Mouse (Mus musculus) myocyte (in vitro differentiated cells): ENCODE measurements at regions not wholly inside any gene's neighbourhood (a gene's known extent, or its start where the extent isn't known, plus 50 kb on each side); places are given as distances from the start of the nearest gene placed in this dataset.

Experiments used
- H3K27me3 ChIP-seq: one replicate; pipeline ENCODE4 v1.6.1; 2011; ENCODE audit not compliant: control insufficient read depth, insufficient read depth, insufficient read length
- H3K36me3 ChIP-seq: one replicate; pipeline ENCODE4 v1.6.1; 2011; ENCODE audit not compliant: control insufficient read depth, insufficient read depth
- H3K4me2 ChIP-seq: one replicate; pipeline ENCODE4 v1.6.1; 2011; ENCODE audit warnings: low read depth, control low read depth
- H3K4me3 ChIP-seq: one replicate; pipeline ENCODE4 v1.5.1; 2011; ENCODE audit warnings: mild to moderate bottlenecking, control low read depth, moderate library complexity
- H3K79me2 ChIP-seq: one replicate; pipeline ENCODE4 v1.6.1; 2011; ENCODE audit not compliant: control insufficient read depth, insufficient read depth
- H3ac ChIP-seq: one replicate; pipeline ENCODE4 v1.6.1; 2011; ENCODE audit not compliant: control insufficient read depth, insufficient read length
- CEBPB ChIP-seq: IDR thresholded peaks from 2 replicates; pipeline ENCODE4 v1.6.1; 2011; ENCODE audit warnings: mild to moderate bottlenecking, moderate library complexity; ENCODE audit not compliant: poor library complexity, insufficient read depth, severe bottlenecking
- E2F4 ChIP-seq: IDR thresholded peaks from one replicate; pipeline ENCODE4 v1.6.1; 2011; ENCODE audit warnings: mild to moderate bottlenecking, control low read depth, moderate library complexity; ENCODE audit not compliant: insufficient read depth
- MAX ChIP-seq: IDR thresholded peaks from one replicate; pipeline ENCODE4 v1.6.1; 2011; ENCODE audit warnings: low read depth, mild to moderate bottlenecking, control low read depth
- MYOD1 ChIP-seq, 3 experiments: IDR thresholded peaks; one replicate each; pipeline ENCODE4 v1.6.1; 2011; ENCODE audit warnings: control low read depth in 2 of 3, low read depth in 2 of 3, mild to moderate bottlenecking in 2 of 3, moderate library complexity in 1 of 3; ENCODE audit not compliant: insufficient read length in 2 of 3, control insufficient read depth in 1 of 3
- MYOG ChIP-seq, 3 experiments: IDR thresholded peaks; one replicate each; pipeline ENCODE4 v1.6.1; 2011; ENCODE audit warnings: control low read depth in 2 of 3, low read depth in 2 of 3, mild to moderate bottlenecking in 2 of 3; ENCODE audit not compliant: insufficient read length in 2 of 3, control insufficient read depth in 1 of 3, insufficient read depth in 1 of 3
- POLR2A ChIP-seq: IDR thresholded peaks from one replicate; pipeline ENCODE4 v1.6.1; 2011; ENCODE audit warnings: low read depth, mild to moderate bottlenecking, control low read depth, moderate library complexity; ENCODE audit not compliant: insufficient read length
- POLR2AphosphoS2 ChIP-seq: IDR thresholded peaks from one replicate; pipeline ENCODE4 v1.6.1; 2011; ENCODE audit warnings: low read depth, control low read depth; ENCODE audit not compliant: insufficient read length
- REST ChIP-seq: IDR thresholded peaks from one replicate; pipeline ENCODE4 v1.6.1; 2011; ENCODE audit warnings: mild to moderate bottlenecking, control low read depth, moderate library complexity; ENCODE audit not compliant: insufficient read depth, insufficient read length
- SRF ChIP-seq: IDR thresholded peaks from one replicate; pipeline ENCODE4 v1.6.1; 2011; ENCODE audit warnings: low read depth; ENCODE audit not compliant: control insufficient read depth, insufficient read length
- TCF12 ChIP-seq: IDR thresholded peaks from one replicate; pipeline ENCODE4 v1.6.1; 2011; ENCODE audit warnings: mild to moderate bottlenecking, control low read depth; ENCODE audit not compliant: poor library complexity, insufficient read depth, severe bottlenecking
- TCF3 ChIP-seq: IDR thresholded peaks from one replicate; pipeline ENCODE4 v1.6.1; 2011; ENCODE audit warnings: low read depth, control low read depth; ENCODE audit not compliant: insufficient read length
- USF1 ChIP-seq: IDR thresholded peaks from one replicate; pipeline ENCODE4 v1.6.1; 2011; ENCODE audit warnings: low read depth, mild to moderate bottlenecking, control low read depth, moderate library complexity

DNA sequence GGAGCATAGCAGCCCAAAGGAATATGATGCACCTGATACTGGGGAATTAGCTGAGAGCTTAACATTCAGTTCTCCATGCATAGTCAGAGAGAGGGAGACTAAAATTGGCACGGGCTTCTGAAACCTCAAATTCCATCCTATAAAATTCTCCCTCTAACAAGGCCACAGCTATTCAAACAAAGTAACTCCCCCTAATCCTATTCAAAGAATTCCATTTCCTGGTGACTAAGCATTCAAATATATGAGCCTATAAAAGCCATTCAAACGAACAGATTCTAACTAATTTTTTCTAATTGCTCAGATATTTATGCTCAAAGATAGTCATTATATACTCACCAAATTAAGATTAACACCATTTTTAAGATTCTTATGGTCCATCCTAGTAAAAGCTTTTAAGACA is 751.1 kb upstream of the Adam24 start:
- Histone ChIP-seq H3K4me2 (no peak overlapping the region), H3K79me2 (no peaks in the 10 kb centered on the region), H3K27me3 (no peaks in the 10 kb centered on the region), H3K4me3 (no peak overlapping the region), H3K36me3 (no peaks in the 10 kb centered on the region), H3ac (no peak overlapping the region)
- TF ChIP-seq REST (no peak), POLR2A (no peak), USF1 (no peak), E2F4 (no peak), TCF3 (no peak), MAX (no peak), CEBPB (no peak), TCF12 (no peak), MYOD1 (IDR thresholded peaks at IDR 0.05; ENCODE audit: control insufficient read depth in 1 of 3, insufficient read length in 2 of 3, low read depth in 2 of 3) (no peak), MYOG (IDR thresholded peaks at IDR 0.05; ENCODE audit: control insufficient read depth in 1 of 3, insufficient read depth in 1 of 3, insufficient read length in 2 of 3, low read depth in 2 of 3) (no peak), POLR2AphosphoS2 (no peak), SRF (no peak)

DNA sequence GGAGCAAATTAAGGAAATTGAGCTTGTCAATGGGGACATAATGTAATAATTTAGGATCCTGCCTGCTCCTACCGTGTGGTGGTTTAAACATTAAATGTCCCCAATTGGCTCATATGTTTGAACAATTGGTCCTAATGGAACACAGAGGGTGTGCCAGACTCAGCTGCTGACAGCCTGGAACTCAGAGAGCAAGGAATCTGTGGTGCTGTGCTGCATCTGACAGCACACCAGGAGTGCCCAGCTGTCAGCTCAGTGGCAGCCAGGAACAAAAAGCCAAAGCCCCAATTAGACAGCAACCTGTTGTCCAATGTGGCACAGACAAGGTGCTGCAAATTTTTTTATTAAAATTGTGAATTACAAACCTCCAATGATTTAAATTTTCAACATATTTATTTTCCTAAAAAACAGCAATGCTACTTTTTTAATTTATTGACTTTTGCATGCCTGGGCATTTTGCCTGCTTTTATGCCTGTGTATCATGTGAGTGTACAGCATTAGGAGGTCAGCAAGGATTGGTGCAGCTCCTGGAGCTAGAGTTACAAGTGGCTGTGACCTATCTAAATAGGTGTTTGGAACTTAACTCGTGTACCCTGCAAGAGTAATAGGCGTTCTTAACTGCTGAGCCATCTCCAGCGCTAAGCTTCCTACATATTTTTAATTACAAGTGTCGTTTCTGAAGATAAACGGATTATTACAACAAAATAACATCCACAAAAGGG is 724.5 kb upstream of the Adam24 start:
- no peak overlapping the region for H3K4me2 ChIP-seq
- no peaks in the 10 kb centered on the region for H3K36me3 ChIP-seq
- TF ChIP-seq TCF3, result no peak
- no peak for TF ChIP-seq MAX
- TF ChIP-seq SRF, result no peak
- TF ChIP-seq E2F4, result no peak
- TF ChIP-seq POLR2A, result no peak
- TF ChIP-seq MYOG (IDR thresholded peaks at IDR 0.05; ENCODE audit: control insufficient read depth in 1 of 3, insufficient read depth in 1 of 3, insufficient read length in 2 of 3, low read depth in 2 of 3), result peak in 2 of 3 experiments; percentile 3 to 46
- no peak for TF ChIP-seq TCF12
- TF ChIP-seq MYOD1 (IDR thresholded peaks at IDR 0.05; ENCODE audit: control insufficient read depth in 1 of 3, insufficient read length in 2 of 3, low read depth in 2 of 3), result peak in 1 of 3 experiments; percentile 4
- no peak overlapping the region for H3K4me3 ChIP-seq
- no peaks in the 10 kb centered on the region for H3K79me2 ChIP-seq
- no peaks in the 10 kb centered on the region for H3K27me3 ChIP-seq
- H3ac ChIP-seq, result no peak overlapping the region

DNA sequence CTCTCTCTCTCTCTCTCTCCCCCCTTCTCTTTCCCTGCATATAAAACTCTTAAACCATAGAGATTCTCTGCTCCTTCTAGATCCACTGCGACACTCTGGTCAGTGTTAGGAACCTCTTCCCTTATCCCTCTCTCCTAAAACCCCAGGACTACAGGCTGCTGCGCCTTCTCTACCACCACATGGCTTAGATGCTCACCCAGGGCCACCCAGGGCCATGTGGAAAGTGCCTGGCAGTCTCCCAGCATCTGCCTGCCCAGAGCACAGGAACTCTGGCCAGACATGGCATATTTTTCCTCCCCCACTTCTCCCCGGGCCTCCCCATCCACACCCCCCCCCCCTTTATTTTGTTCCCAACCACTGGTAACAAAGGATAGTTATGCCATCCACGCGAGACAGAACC is 720.4 kb upstream of the Adam24 start:
- H3ac ChIP-seq, result no peak overlapping the region
- no peaks in the 10 kb centered on the region for H3K36me3 ChIP-seq
- H3K79me2 ChIP-seq, result no peaks in the 10 kb centered on the region
- no peaks in the 10 kb centered on the region for H3K27me3 ChIP-seq
- no peak overlapping the region for H3K4me2 ChIP-seq
- H3K4me3 ChIP-seq, result no peak overlapping the region
- no peak for TF ChIP-seq TCF12
- TF ChIP-seq MAX, result no peak
- TF ChIP-seq MYOG (IDR thresholded peaks at IDR 0.05; ENCODE audit: control insufficient read depth in 1 of 3, insufficient read depth in 1 of 3, insufficient read length in 2 of 3, low read depth in 2 of 3), result no peak
- no peak for TF ChIP-seq TCF3
- TF ChIP-seq REST, result no peak
- TF ChIP-seq USF1, result no peak
- no peak for TF ChIP-seq E2F4
- no peak for TF ChIP-seq MYOD1 (IDR thresholded peaks at IDR 0.05; ENCODE audit: control insufficient read depth in 1 of 3, insufficient read length in 2 of 3, low read depth in 2 of 3)
- TF ChIP-seq POLR2AphosphoS2, result no peak
- no peak for TF ChIP-seq POLR2A
- no peak for TF ChIP-seq CEBPB
- no peak for TF ChIP-seq SRF

DNA sequence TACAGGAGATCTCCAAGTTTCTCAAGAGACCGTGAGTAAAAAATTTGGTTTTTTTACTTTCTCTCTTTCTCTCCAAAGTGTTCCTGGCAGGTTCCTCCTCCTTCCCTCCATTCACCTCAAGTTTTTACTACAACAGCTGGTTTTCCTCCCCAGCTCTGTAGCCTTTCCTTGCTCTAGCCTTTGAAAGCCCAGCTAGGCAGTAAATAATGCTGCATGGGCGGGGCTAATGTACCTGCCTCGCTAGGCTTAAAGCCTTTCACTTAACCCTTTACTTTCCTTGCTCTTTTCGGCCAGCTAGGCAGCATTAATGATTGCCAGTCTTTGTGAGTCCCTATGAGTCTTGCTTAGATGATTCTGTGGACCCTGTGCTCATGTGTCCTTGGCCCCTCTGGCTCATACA is 720.0 kb upstream of the Adam24 start:
- Histone ChIP-seq H3K79me2 (no peaks in the 10 kb centered on the region), H3K4me2 (no peak overlapping the region), H3ac (no peak overlapping the region), H3K4me3 (no peak overlapping the region), H3K36me3 (no peaks in the 10 kb centered on the region), H3K27me3 (no peaks in the 10 kb centered on the region)
- no peak for TF ChIP-seq MYOD1 (IDR thresholded peaks at IDR 0.05; ENCODE audit: control insufficient read depth in 1 of 3, insufficient read length in 2 of 3, low read depth in 2 of 3)
- no peak for TF ChIP-seq POLR2A
- TF ChIP-seq SRF, result no peak
- TF ChIP-seq CEBPB, result no peak

DNA sequence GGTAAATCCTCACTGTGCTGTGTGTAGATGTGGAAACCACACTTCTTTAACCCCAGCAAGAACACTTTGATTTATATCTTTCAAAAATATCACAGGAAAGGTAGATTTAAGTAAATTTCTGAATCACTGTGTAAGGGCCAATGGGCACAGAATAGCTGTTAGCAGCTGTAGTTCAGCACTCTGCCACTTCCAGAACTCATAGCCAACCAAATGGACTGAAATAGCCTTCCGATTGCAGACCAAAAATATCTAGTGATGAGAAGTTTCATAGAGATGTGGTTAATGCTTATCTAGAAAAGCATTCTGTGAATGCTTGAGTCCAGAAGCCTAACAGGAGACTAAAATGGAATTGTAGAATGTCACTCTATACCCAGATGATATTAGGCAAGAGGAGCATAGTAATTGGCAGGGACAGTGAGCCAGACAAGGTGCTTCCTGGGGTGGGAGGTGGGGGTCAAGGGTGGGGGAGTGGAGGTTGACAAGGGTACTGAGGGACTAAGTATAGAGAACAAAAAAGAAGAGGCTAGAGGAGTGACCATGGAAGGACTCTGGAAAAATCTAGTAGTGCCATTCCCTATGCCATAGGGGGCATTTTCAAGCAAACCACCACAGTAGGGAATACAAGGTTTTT is 669.6 kb upstream of the Adam24 start:
- H3K36me3 ChIP-seq, result no peaks in the 10 kb centered on the region
- TF ChIP-seq TCF12 (no peak), MAX (no peak), SRF (no peak), CEBPB (peak; percentile 13; the same call in 1 of the 2 replicates), POLR2A (no peak), REST (no peak), MYOD1 (IDR thresholded peaks at IDR 0.05; ENCODE audit: control insufficient read depth in 1 of 3, insufficient read length in 2 of 3, low read depth in 2 of 3) (no peak)

More for the DNA sequence above, 669.6 kb upstream of the Adam24 start:
- H3K27me3 ChIP-seq, result no peaks in the 10 kb centered on the region
- no peaks in the 10 kb centered on the region for H3K79me2 ChIP-seq
- no peak overlapping the region for H3K4me3 ChIP-seq
- H3K4me2 ChIP-seq, result no peak overlapping the region
- H3ac ChIP-seq, result no peak overlapping the region
